Mouse (Mus musculus): Measurements from ENCODE around the gene Zzz3. TPM values are rescaled to one million over a fixed set of nuclear protein-coding genes. Genes with fewer than 3 reads are reported as not detected.
A peak's percentile ranks its signal among the peaks of the same experiment; 100 is the strongest.
"Not testable (repeated sequence)": the region's sequence is repeated elsewhere in the genome, so short reads cannot be mapped to it uniquely, and the experiment has no call there.

Zzz3 gene
- polyA plus RNA-seq, 1 experiment from 2014 or later: 34.5 TPM

DNA sequence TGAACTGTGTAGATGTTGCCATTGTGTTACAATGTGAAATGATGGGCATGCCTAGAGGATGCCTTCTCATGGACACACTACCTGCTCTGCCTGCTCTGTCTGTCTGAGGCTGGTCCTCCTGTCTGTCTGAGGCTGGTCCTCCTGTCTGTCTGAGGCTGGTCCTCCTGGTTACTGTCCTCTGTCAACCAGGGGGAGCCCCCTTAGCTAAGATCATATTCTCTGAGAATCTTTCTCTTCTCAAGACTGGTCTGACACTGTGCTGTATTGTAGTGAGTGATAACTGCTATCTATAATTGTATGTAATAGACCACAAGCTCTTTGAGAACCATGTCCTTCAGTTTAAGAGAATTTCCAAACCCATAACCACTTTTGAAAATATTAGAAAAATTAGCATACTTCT is 40.3 kb downstream of the Zzz3 start:
- Histone ChIP-seq H3K4me2 (ENCODE audit: low read length) (no peak overlapping the region), H3K27me3 (ENCODE audit: control insufficient read depth, insufficient read depth, low read length) (no peaks in the 10 kb centered on the region), H3K36me3 (ENCODE audit: control insufficient read depth, insufficient read depth, low read length) (peaks cover 18% of the 10 kb centered on the region), H3K4me3 (ENCODE audit: control insufficient read depth in 1 of 2, insufficient read depth in 1 of 2, low read depth in 1 of 2, low read length in 2 of 2) (no peak overlapping the region), H3K27ac (replicated peaks in 1 of 2; ENCODE audit: control insufficient read depth in 1 of 2, insufficient read depth in 1 of 2, low read depth in 2 of 2, low read length in 2 of 2) (no peak overlapping the region), H3K9me3 (ENCODE audit: control insufficient read depth, low read length) (no peaks in the 10 kb centered on the region), H3K9ac (ENCODE audit: low read length) (no peak overlapping the region), H3K4me1 (ENCODE audit: control insufficient read depth in 2 of 2, insufficient read depth in 2 of 2, low read length in 2 of 2) (no peaks in the 10 kb centered on the region)
- ATAC-seq (ENCODE audit: insufficient number of reproducible peaks, insufficient read depth, low FRiP score, low read depth): no peak

DNA sequence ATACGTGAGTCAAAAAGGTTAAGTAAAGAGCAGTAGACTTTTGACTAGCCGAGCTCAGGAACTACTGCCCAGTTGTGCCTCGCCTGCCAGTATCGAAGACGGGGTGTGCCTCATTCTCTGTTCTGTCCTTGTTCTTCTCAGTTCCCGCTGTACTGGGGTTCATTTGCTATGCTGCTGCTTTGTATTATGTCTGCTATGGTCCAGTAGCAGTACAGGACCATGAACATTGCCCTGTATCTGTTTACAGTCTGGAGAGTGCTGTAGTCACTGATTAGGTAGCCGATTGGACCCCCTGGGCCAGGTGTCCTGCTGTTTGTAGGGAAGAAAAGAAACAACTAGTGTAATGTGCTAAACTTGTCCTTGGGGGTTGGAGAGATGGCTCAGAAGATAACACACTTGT is 42.8 kb downstream of the Zzz3 start:
- 96% methylated on average over 7 of the region's 7 CpGs for WGBS
- Histone ChIP-seq H3K4me1 (ENCODE audit: control insufficient read depth in 2 of 2, insufficient read depth in 2 of 2, low read length in 2 of 2) (no peaks in the 10 kb centered on the region; a peak in 1 of 4 replicates), H3K9ac (ENCODE audit: low read length) (no peak overlapping the region), H3K4me2 (ENCODE audit: low read length) (no peak overlapping the region), H3K36me3 (ENCODE audit: control insufficient read depth, insufficient read depth, low read length) (peaks cover 11% of the 10 kb centered on the region; the same call in 1 of the 2 replicates), H3K27me3 (ENCODE audit: control insufficient read depth, insufficient read depth, low read length) (no peaks in the 10 kb centered on the region), H3K4me3 (ENCODE audit: control insufficient read depth in 1 of 2, insufficient read depth in 1 of 2, low read depth in 1 of 2, low read length in 2 of 2) (no peak overlapping the region), H3K27ac (replicated peaks in 1 of 2; ENCODE audit: control insufficient read depth in 1 of 2, insufficient read depth in 1 of 2, low read depth in 2 of 2, low read length in 2 of 2) (no peak overlapping the region), H3K9me3 (ENCODE audit: control insufficient read depth, low read length) (no peaks in the 10 kb centered on the region)
- ATAC-seq (ENCODE audit: insufficient number of reproducible peaks, insufficient read depth, low FRiP score, low read depth): no peak

DNA sequence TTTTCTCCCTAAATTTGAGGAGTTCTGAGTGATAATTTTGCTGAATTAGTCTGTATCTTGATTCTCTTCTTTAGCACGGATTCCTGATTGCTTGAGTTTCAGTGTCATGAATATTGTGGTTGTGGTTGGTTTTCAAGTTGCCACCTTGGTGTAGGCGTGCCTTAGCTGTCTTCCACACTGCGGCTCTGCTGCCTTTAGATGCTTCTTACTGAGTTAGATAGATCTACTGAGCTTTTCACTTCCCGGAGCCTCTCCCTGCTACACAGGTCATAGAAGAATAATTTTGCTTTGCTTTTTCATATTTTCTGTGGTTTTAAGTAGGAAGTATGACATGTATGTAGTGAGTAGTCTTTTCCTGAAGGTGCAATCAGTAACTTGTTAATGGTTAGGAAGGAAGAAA is 47.5 kb downstream of the Zzz3 start:
- no peak overlapping the region for H3K9ac ChIP-seq (ENCODE audit: low read length)
- 93% methylated on average over 4 of the region's 4 CpGs for WGBS
- ATAC-seq (ENCODE audit: insufficient number of reproducible peaks, insufficient read depth, low FRiP score, low read depth): no peak

DNA sequence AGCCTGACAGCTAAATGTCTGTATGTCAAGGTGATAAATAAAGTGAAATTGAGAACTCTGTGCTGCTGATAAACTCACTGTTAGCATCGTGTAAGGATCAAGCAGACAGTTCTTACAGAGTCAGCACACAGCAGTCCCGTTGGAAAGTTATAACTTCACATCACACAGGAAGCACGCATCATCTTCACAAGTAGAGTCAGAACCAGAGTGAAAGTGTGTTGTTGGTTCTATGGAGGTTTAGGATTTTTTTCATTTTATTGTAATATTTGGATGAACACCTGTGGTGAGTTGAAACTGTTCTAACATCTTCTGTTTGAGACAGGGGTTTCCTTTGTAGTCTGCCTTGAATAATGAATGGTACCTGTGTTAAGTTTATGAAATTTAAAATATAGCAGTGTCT is 48.8 kb downstream of the Zzz3 start:
- no peak overlapping the region for H3K4me3 ChIP-seq (ENCODE audit: control insufficient read depth in 1 of 2, insufficient read depth in 1 of 2, low read depth in 1 of 2, low read length in 2 of 2)
- H3K36me3 ChIP-seq (ENCODE audit: control insufficient read depth, insufficient read depth, low read length): peaks cover 13% of the 10 kb centered on the region
- H3K9ac ChIP-seq (ENCODE audit: low read length): no peak overlapping the region
- H3K4me1 ChIP-seq (ENCODE audit: control insufficient read depth in 2 of 2, insufficient read depth in 2 of 2, low read length in 2 of 2): no peaks in the 10 kb centered on the region; a peak in 1 of 4 replicates
- no peak overlapping the region for H3K27ac ChIP-seq (replicated peaks in 1 of 2; ENCODE audit: control insufficient read depth in 1 of 2, insufficient read depth in 1 of 2, low read depth in 2 of 2, low read length in 2 of 2)
- H3K9me3 ChIP-seq (ENCODE audit: control insufficient read depth, low read length): no peaks in the 10 kb centered on the region
- H3K27me3 ChIP-seq (ENCODE audit: control insufficient read depth, insufficient read depth, low read length): no peaks in the 10 kb centered on the region
- no peak overlapping the region for H3K4me2 ChIP-seq (ENCODE audit: low read length)
- 86% methylated on average over 3 of the region's 3 CpGs for WGBS
- ATAC-seq (ENCODE audit: insufficient number of reproducible peaks, insufficient read depth, low FRiP score, low read depth): no peak

More for the DNA sequence above, 47.5 kb downstream of the Zzz3 start:
- Histone ChIP-seq H3K27me3 (ENCODE audit: control insufficient read depth, insufficient read depth, low read length) (no peaks in the 10 kb centered on the region), H3K4me1 (ENCODE audit: control insufficient read depth in 2 of 2, insufficient read depth in 2 of 2, low read length in 2 of 2) (no peaks in the 10 kb centered on the region; a peak in 1 of 4 replicates), H3K4me3 (ENCODE audit: control insufficient read depth in 1 of 2, insufficient read depth in 1 of 2, low read depth in 1 of 2, low read length in 2 of 2) (no peak overlapping the region), H3K4me2 (ENCODE audit: low read length) (no peak overlapping the region), H3K36me3 (ENCODE audit: control insufficient read depth, insufficient read depth, low read length) (peaks cover 8% of the 10 kb centered on the region; the same call in 1 of the 2 replicates), H3K27ac (replicated peaks in 1 of 2; ENCODE audit: control insufficient read depth in 1 of 2, insufficient read depth in 1 of 2, low read depth in 2 of 2, low read length in 2 of 2) (no peak overlapping the region), H3K9me3 (ENCODE audit: control insufficient read depth, low read length) (no peaks in the 10 kb centered on the region)

DNA sequence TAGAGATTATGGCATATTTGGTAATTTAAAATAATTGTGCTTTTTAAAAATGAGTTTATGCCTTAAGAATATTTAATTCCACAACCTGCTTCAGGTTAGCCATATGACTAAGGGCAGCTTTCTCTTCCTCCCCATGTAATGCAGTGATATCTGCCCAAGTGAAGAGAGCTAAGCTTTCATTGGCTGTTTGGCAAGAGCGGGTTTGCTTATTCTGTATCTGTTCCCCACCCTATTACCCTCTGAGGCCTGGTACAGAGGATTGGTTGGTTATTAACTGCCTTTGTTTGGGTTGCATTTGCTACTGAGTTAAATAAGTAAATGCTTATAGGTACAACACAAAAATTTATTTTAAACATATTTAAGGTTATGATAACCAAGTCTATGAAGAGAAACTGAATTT is 51.7 kb downstream of the Zzz3 start:
- Histone ChIP-seq H3K9me3 (ENCODE audit: control insufficient read depth, low read length) (no peaks in the 10 kb centered on the region), H3K4me2 (ENCODE audit: low read length) (no peak overlapping the region), H3K4me3 (ENCODE audit: control insufficient read depth in 1 of 2, insufficient read depth in 1 of 2, low read depth in 1 of 2, low read length in 2 of 2) (no peak overlapping the region), H3K27ac (replicated peaks in 1 of 2; ENCODE audit: control insufficient read depth in 1 of 2, insufficient read depth in 1 of 2, low read depth in 2 of 2, low read length in 2 of 2) (no peak overlapping the region), H3K36me3 (ENCODE audit: control insufficient read depth, insufficient read depth, low read length) (peaks cover 42% of the 10 kb centered on the region), H3K27me3 (ENCODE audit: control insufficient read depth, insufficient read depth, low read length) (no peaks in the 10 kb centered on the region), H3K4me1 (ENCODE audit: control insufficient read depth in 2 of 2, insufficient read depth in 2 of 2, low read length in 2 of 2) (no peaks in the 10 kb centered on the region), H3K9ac (ENCODE audit: low read length) (no peak overlapping the region)
- WGBS: 85% methylated on average over 1 of the region's 1 CpGs
- no peak for ATAC-seq (ENCODE audit: insufficient number of reproducible peaks, insufficient read depth, low FRiP score, low read depth)

DNA sequence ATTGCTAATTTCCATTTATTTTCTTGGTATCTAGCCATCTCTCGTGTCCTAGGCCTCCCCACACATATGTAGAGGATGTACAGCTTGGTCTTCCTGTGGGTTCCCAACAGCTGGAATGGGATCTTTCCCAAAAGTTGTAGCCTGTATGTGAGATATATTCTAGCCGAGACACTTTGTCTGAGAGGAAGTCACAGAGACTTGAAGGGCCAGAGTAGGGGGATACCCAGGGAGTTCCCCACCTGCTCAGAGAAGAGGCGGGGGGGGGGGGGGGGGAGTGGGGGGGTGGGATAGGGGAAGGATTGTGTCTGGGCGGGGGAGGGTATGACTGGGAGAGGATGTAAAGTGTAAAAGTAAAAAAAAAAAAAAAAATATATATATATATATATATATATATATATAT is 57.9 kb downstream of the Zzz3 start:
- Histone ChIP-seq H3K4me2 (ENCODE audit: low read length) (no peak overlapping the region), H3K9me3 (ENCODE audit: control insufficient read depth, low read length) (no peaks in the 10 kb centered on the region), H3K27me3 (ENCODE audit: control insufficient read depth, insufficient read depth, low read length) (no peaks in the 10 kb centered on the region), H3K36me3 (ENCODE audit: control insufficient read depth, insufficient read depth, low read length) (peaks cover 89% of the 10 kb centered on the region), H3K4me1 (ENCODE audit: control insufficient read depth in 2 of 2, insufficient read depth in 2 of 2, low read length in 2 of 2) (peaks cover 0 to 9% of the 10 kb centered on the region in 2 experiments; a peak in 2 of 4 replicates), H3K4me3 (ENCODE audit: control insufficient read depth in 1 of 2, insufficient read depth in 1 of 2, low read depth in 1 of 2, low read length in 2 of 2) (no peak overlapping the region), H3K27ac (replicated peaks in 1 of 2; ENCODE audit: control insufficient read depth in 1 of 2, insufficient read depth in 1 of 2, low read depth in 2 of 2, low read length in 2 of 2) (no peak overlapping the region), H3K9ac (ENCODE audit: low read length) (no peak overlapping the region)
- 86% methylated on average over 4 of the region's 4 CpGs for WGBS
- no peak for ATAC-seq (ENCODE audit: insufficient number of reproducible peaks, insufficient read depth, low FRiP score, low read depth)

DNA sequence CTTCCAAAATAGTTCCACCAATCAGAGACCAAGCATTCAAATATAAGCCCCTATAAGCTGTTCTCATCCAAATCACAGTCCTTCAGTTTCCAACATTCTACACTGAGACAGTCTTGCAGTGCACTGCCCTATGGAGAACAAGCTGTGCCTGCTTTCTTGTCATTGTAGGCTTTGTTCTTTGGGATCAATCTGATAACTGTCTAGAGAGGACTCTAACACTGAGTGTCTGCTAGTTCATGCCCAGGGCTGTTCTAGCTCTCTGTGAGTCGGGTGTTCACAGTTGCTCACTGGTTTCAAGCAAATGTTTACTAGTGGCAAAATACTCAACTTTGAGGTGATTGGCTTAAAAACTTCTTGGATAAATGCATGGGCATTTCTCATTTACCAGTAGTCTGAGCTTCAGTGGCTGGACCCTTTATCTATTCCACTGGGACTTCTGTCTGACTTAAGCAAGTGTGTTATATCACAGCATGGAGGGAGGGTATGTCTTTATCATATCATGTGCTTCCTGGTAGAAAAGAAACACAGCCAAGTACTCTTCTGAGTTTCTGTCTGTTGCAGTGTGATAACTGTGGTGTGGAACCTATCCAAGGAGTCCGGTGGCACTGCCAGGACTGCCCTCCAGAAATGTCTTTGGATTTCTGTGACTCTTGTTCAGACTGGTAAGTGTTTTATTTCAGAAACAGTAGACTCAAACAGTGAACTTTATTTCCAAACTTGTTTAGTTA is 62.2 kb downstream of the Zzz3 start:
- Histone ChIP-seq H3K9me3 (ENCODE audit: control insufficient read depth, low read length) (no peaks in the 10 kb centered on the region), H3K27ac (replicated peaks in 1 of 2; ENCODE audit: control insufficient read depth in 1 of 2, insufficient read depth in 1 of 2, low read depth in 2 of 2, low read length in 2 of 2) (peak overlapping the region; percentile 63 to 67), H3K4me3 (ENCODE audit: control insufficient read depth in 1 of 2, insufficient read depth in 1 of 2, low read depth in 1 of 2, low read length in 2 of 2) (no peak overlapping the region), H3K36me3 (ENCODE audit: control insufficient read depth, insufficient read depth, low read length) (peaks cover 73% of the 10 kb centered on the region), H3K4me2 (ENCODE audit: low read length) (no peak overlapping the region), H3K27me3 (ENCODE audit: control insufficient read depth, insufficient read depth, low read length) (no peaks in the 10 kb centered on the region), H3K4me1 (ENCODE audit: control insufficient read depth in 2 of 2, insufficient read depth in 2 of 2, low read length in 2 of 2) (peaks cover 4 to 24% of the 10 kb centered on the region in 2 experiments; a peak in 3 of 4 replicates), H3K9ac (ENCODE audit: low read length) (no peak overlapping the region)
- WGBS: 44% methylated on average over 2 of the region's 2 CpGs
- ATAC-seq (ENCODE audit: insufficient number of reproducible peaks, insufficient read depth, low FRiP score, low read depth): peak; percentile 78

DNA sequence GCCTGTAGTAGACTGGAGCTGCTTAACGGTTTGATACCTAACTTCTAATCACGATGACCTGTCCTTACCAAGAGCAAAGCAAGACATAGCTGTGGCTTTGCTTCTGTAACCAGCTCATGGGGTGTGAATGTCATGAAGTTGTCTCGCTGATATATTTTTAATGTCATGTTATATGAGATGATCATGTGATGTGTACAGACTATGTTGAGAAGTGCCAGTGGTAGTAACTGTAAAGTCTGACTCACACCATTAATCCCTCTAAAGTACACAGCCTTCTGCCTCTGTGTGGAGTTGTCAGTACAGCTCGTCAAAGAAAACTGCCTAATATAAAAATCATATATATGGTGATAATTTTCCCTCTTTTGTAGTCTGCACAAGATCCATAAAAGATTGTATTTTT is 63.6 kb downstream of the Zzz3 start:
- not testable (repeated sequence) for ATAC-seq (ENCODE audit: insufficient number of reproducible peaks, insufficient read depth, low FRiP score, low read depth); H3K4me2 ChIP-seq (ENCODE audit: low read length); H3K27me3 ChIP-seq (ENCODE audit: control insufficient read depth, insufficient read depth, low read length); H3K4me3 ChIP-seq (ENCODE audit: control insufficient read depth in 1 of 2, insufficient read depth in 1 of 2, low read depth in 1 of 2, low read length in 2 of 2); H3K27ac ChIP-seq (replicated peaks in 1 of 2; ENCODE audit: control insufficient read depth in 1 of 2, insufficient read depth in 1 of 2, low read depth in 2 of 2, low read length in 2 of 2); H3K9me3 ChIP-seq (ENCODE audit: control insufficient read depth, low read length); H3K9ac ChIP-seq (ENCODE audit: low read length)
- H3K4me1 ChIP-seq (ENCODE audit: control insufficient read depth in 2 of 2, insufficient read depth in 2 of 2, low read length in 2 of 2): peaks cover 4 to 24% of the 10 kb centered on the region in 2 experiments; a peak in 3 of 4 replicates
- WGBS: 88% methylated on average over 4 of the region's 4 CpGs
- H3K36me3 ChIP-seq (ENCODE audit: control insufficient read depth, insufficient read depth, low read length): peaks cover 66% of the 10 kb centered on the region

All from heart, embryonic 14.5 days (tissue).